Mouse (Mus musculus): ENCODE results near the gene Nxpe3.

DNA sequence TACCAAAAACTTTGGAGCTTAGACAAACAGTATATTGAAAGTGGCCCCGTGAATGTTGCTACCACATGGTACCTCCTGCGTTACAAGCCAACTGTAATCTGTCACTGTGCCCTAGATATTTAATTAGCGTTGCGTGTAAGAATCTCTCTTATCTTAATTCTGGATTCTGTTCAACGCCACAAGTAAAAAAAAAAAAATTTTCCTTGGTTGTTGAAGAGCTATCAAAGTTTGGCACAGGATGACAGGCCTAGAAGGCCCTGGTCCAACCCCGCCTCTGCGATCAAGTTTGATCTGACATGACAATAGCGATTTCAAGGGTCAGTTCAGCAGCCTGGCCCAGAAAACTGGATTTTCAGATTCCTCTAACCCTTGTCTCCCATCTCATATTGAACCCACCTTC, 62.5 kb downstream of the Nxpe3 start:
- TF ChIP-seq POLR2A (IDR thresholded peaks at IDR 0.05; ENCODE audit: extremely low read depth, insufficient read depth, low read length): no peak
- no peak for TF ChIP-seq CTCF (IDR thresholded peaks at IDR 0.05; ENCODE audit: extremely low read depth, insufficient read depth, low read length)
